Comparison of ENCODE assay signal across 21 mouse cellular contexts in genomic region chrX:167417654-167418053, GRCm38 (mm10). TPM values are rescaled to one million over a fixed set of nuclear protein-coding genes. Genes with fewer than 3 reads are reported as not detected.
DNase-seq lines count a peak whose midpoint lies in the region; ATAC-seq and TF ChIP-seq lines count a peak whose summit lies in the region.
"Had no signal": no experiment of that assay in that cellular context is flagged by ENCODE, and none has a peak within 500 bp of the region (broad histone marks: within the 10 kb centered on the region; RNA-seq: fewer than 3 reads in every experiment).

No protein-coding gene starts in this region.

- peak; percentile 55 for ATAC-seq in intestine, embryonic 15.5 days
- ATAC-seq in intestine, embryonic 16.5 days = peak; percentile 65
- peak; percentile 51; the same call in 1 of the 2 replicates for ATAC-seq in intestine, postnatal 0 days
- ATAC-seq in hindbrain, embryonic 14.5 days (ENCODE audit: low FRiP score) = no peak
- ATAC-seq: activated CD4-positive, CD25-positive, alpha-beta regulatory T cell, adult 4 months; CD4-positive, CD25-positive, alpha-beta regulatory T cell, adult 4 months; Patski had no signal

- no peak overlapping the region for H3K9ac ChIP-seq in intestine, embryonic 15.5 days
- no peak overlapping the region for H3K9ac ChIP-seq in intestine, embryonic 16.5 days (ENCODE audit: low read depth, low read length)
- no peak overlapping the region for H3K9ac ChIP-seq in intestine, postnatal 0 days (ENCODE audit: low read depth, low read length)
- H3K9ac ChIP-seq in hindbrain, embryonic 14.5 days = no peak overlapping the region

- H3K27ac ChIP-seq in intestine, embryonic 15.5 days = no peak overlapping the region
- no peak overlapping the region for H3K27ac ChIP-seq in intestine, embryonic 16.5 days (ENCODE audit: low read length)
- H3K27ac ChIP-seq in intestine, postnatal 0 days (ENCODE audit: low read depth, low read length) = no peak overlapping the region
- no peak overlapping the region for H3K27ac ChIP-seq in hindbrain, embryonic 14.5 days

- no peaks in the 10 kb centered on the region for H3K9me3 ChIP-seq in intestine, embryonic 15.5 days
- no peaks in the 10 kb centered on the region for H3K9me3 ChIP-seq in intestine, embryonic 16.5 days (ENCODE audit: control insufficient read depth, low read length)
- H3K9me3 ChIP-seq in intestine, postnatal 0 days (ENCODE audit: control insufficient read depth) = no peaks in the 10 kb centered on the region
- no peaks in the 10 kb centered on the region for H3K9me3 ChIP-seq in hindbrain, embryonic 14.5 days (ENCODE audit: control insufficient read depth, low read length)
- H3K9me3 ChIP-seq: G1E had no signal

- WGBS in intestine, embryonic 15.5 days = 37% methylated on average over 1 of the region's 1 CpGs
- 51% methylated on average over 1 of the region's 1 CpGs for WGBS in intestine, embryonic 16.5 days
- 29% methylated on average over 1 of the region's 1 CpGs for WGBS in intestine, postnatal 0 days
- 86% methylated on average over 1 of the region's 1 CpGs for WGBS in hindbrain, embryonic 14.5 days

- H3K4me2 ChIP-seq in intestine, embryonic 15.5 days (replicated peaks) = no peak overlapping the region
- no peak overlapping the region for H3K4me2 ChIP-seq in intestine, embryonic 16.5 days (ENCODE audit: low read depth, low read length)
- no peak overlapping the region for H3K4me2 ChIP-seq in intestine, postnatal 0 days (replicated peaks; ENCODE audit: low read depth)
- no peak overlapping the region for H3K4me2 ChIP-seq in hindbrain, embryonic 14.5 days (replicated peaks)

- no peaks in the 10 kb centered on the region for H3K27me3 ChIP-seq in intestine, embryonic 15.5 days (replicated peaks)
- H3K27me3 ChIP-seq in intestine, embryonic 16.5 days (replicated peaks; ENCODE audit: control insufficient read depth, insufficient read depth, low read length) = 0 out of 2 replicates have a peak, but pooled peaks cover 2% of the 10 kb centered on the region
- H3K27me3 ChIP-seq in intestine, postnatal 0 days (replicated peaks; ENCODE audit: control insufficient read depth, insufficient read depth, low read length) = no peaks in the 10 kb centered on the region
- peaks cover 3% of the 10 kb centered on the region; the same call in 1 of the 2 replicates for H3K27me3 ChIP-seq in hindbrain, embryonic 14.5 days (ENCODE audit: control insufficient read depth, insufficient read depth, low read length)
- H3K27me3 ChIP-seq: CH12.LX had no signal

- no peak for DNase-seq in hindbrain, embryonic 14.5 days (ENCODE audit: low spot score)
- DNase-seq in yolk sac, embryonic 10.5 days (ENCODE audit: low spot score) = no peak
- DNase-seq in thymus, postnatal 4 days = no peak
- DNase-seq: adrenal gland, adult 2 months; adrenal gland, adult 8-10 months; adrenal gland, postnatal 10 days; adrenal gland, postnatal 14 days; adrenal gland, postnatal 25 days; adrenal gland, postnatal 36 days; B cell, adult 2 months; cerebellum, adult 11 months; cerebellum, adult 11-12 months; cerebellum, adult 18-20 months had no signal

- no peaks in the 10 kb centered on the region for H3K4me1 ChIP-seq in intestine, embryonic 15.5 days (replicated peaks)
- H3K4me1 ChIP-seq in intestine, embryonic 16.5 days (ENCODE audit: control insufficient read depth, insufficient read depth, low read length) = no peaks in the 10 kb centered on the region
- H3K4me1 ChIP-seq in intestine, postnatal 0 days (replicated peaks; ENCODE audit: control insufficient read depth, insufficient read depth, low read length) = no peaks in the 10 kb centered on the region
- H3K4me1 ChIP-seq in hindbrain, embryonic 14.5 days (replicated peaks; ENCODE audit: control insufficient read depth, insufficient read depth, low read length) = no peaks in the 10 kb centered on the region

- H3K4me3 ChIP-seq in intestine, embryonic 15.5 days (replicated peaks) = no peak overlapping the region
- H3K4me3 ChIP-seq in intestine, embryonic 16.5 days (ENCODE audit: low read length) = no peak overlapping the region
- H3K4me3 ChIP-seq in intestine, postnatal 0 days (ENCODE audit: low read depth, low read length) = no peak overlapping the region
- no peak overlapping the region for H3K4me3 ChIP-seq in hindbrain, embryonic 14.5 days (replicated peaks; ENCODE audit: low read length)

- H3K36me3 ChIP-seq in intestine, embryonic 15.5 days = no peaks in the 10 kb centered on the region
- no peaks in the 10 kb centered on the region for H3K36me3 ChIP-seq in intestine, embryonic 16.5 days (ENCODE audit: control insufficient read depth, insufficient read depth, low read length)
- H3K36me3 ChIP-seq in intestine, postnatal 0 days (ENCODE audit: control insufficient read depth, insufficient read depth) = no peaks in the 10 kb centered on the region
- H3K36me3 ChIP-seq in hindbrain, embryonic 14.5 days (replicated peaks; ENCODE audit: control insufficient read depth, insufficient read depth) = no peaks in the 10 kb centered on the region
- H3K36me3 ChIP-seq: G1E had no signal

- no peak for TF ChIP-seq CTCF in intestine, postnatal 0 days (IDR thresholded peaks at IDR 0.05; ENCODE audit: low read depth)

RNA-seq across cellular contexts. Expression of gene Prps2, which starts 35.1 kb away (rescaled TPM):
- polyA plus RNA-seq in intestine, embryonic 15.5 days (2015; fragmentation: Nextera tagmentation; extraction: Ambion mirVana) = 32.4 and 35.6 TPM in 2 replicates
- polyA plus RNA-seq in intestine, embryonic 16.5 days (2015; fragmentation: Nextera tagmentation; extraction: Ambion mirVana) = 28.0 and 32.0 TPM in 2 replicates
- 10.1 and 10.2 TPM in 2 replicates for polyA plus RNA-seq in intestine, postnatal 0 days (2015; fragmentation: Nextera tagmentation; extraction: Ambion mirVana)
- 14.7 and 20.6 TPM in 2 replicates for polyA plus RNA-seq in hindbrain, embryonic 14.5 days (2014; fragmentation: Nextera tagmentation; extraction: Ambion mirVana)
